Mouse (Mus musculus) heart, adult 9 months (tissue): ENCODE measurements around the gene Gm49601.

Experiments
- DNase-seq, 2 experiments: peaks; one replicate each; pipeline ENCODE4 v3.0.0; 2022; ENCODE audit warnings: low spot score in 2 of 2

Gene Gm49601

DNA sequence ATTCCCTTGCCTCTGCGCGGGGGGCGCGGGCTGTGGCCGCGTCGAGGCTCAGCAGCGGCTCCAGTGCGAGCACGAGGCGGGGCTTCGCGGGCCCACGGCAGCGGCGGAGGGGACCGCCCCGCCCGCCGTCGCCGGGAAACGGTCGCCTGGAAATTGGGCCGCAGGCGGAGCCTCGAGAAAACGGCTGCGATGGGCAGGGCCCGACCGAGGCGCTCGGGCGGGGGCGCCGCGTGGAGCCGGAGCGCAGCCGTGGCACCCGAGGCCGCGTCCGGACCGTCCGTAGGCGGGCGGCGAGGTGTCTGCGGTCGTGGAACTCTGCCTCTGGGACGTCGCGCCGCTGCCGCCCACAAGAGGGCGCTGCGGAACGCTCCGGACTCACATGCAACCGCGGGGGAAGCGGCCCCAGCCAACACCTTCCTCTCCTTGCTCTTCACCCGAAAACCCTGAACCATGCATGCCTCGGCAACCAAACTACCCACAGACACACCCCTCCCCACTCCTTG, at the start of gene Gm49601:
Gm49601 (minus strand) TSS at position 52 of the 503 bp plus-strand sequence.
- DNase-seq, result peak; percentile 70 to 84

DNA sequence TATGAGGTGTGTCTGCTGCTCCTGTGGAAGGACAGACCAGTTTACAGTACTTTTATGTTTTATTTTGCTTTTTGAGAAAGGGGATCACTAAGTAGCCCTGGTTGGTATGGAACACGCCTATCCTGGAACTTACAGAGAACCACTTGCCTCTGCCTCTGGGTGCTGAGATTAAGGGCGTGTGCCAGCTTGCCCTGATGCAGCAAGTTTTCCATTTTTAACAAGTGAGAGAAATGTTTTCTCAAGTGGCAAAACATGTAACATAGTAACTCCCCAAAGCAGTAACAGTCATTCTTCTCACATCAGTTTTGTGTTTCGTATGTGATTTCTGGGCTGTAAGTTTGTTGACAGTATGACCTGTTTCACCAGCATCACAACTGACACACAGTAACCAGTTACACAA, 46.8 kb upstream of the Gm49601 start:
- DNase-seq, result no peak

DNA sequence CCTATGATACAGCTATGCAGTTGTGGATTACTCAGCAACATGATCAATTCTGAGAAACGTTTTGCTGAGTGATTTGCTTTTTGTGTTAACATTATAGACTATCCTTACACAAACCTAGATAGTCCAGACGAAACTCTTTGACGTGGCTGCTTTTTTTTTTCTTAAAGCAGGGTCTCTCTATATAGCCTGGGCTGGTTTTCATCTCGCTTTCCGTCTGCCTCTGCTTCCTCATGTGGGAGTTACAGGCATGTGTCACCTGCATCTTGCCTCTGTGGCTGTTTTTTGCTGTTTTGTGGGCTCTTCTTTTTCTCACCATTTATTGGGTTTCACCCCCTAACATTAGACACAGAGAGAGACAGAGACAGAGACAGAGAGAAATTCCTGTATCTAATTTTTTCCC, 45.8 kb upstream of the Gm49601 start:
- no peak for DNase-seq

DNA sequence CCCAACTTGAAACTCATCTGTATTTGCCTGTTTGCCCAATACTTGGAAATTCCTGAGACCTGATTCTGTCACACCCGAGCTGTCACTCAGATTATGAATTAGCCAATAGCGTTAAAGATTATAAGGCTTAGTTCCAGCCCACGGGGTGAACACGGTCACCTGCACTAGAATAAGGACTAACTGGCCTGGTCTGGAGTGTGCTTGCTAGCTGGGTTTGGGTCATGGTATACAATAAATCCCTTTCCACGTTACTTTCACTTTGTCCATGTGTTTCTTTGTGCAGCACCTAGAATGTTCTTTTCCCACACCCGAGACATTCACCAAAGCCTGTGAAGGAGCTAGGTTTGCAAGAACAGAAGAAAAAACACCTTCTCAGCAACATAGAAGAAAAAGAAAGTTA, 43.7 kb upstream of the Gm49601 start:
- no peak for DNase-seq

DNA sequence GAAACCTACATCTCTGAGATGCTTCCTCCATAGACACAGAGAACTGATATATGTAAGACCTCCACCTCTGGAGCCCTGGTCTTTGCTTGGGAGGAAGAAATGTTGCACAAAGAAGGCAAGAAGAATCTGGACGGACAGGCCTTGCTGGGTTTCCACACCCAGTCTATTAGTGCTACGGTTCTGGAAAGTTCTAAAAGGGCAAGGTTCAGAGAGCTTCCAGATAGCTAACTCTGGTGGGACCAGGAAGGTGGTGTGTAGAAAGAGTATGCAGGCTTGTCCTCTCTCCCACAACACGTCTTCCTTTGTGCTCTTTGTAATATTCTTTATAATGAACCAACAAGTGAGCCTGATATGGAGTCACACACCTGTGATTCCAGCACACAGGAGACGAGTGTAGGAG, 32.4 kb upstream of the Gm49601 start:
- DNase-seq, result no peak

DNA sequence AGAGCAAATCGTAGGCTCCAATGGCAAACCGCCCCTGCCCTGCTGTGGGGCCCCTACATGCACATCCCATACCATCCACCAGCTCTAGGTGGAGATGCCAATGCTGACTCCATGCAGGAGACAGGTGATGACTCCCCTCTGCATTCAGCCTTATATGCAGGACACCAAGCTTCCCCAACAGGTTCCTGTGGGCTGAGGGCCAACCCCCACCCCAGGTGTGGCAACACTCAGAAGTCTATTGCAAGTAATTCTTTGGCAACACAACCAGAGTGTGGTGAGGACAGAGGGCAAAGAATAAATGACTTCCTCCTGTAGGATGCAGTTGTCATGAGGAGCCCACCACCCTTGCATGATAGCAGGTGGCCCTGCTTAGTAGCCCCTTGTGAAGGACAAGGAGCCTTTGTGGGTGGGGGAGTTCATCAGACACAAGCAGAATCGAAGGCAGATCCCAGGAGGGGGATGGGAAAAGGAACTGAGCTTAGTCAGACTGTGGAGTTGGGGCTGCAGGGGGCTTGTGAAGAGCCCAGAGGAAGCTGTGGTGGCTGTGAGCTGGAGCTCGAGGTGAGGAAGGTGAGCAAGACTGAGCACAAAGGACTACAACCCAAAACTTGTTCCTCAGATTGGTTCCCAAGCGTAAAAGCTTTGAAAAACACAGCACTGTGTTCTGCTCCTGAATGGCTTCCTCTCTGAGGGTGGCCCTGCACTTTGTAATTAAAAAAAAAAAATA, 29.3 kb upstream of the Gm49601 start:
- DNase-seq, result no peak

DNA sequence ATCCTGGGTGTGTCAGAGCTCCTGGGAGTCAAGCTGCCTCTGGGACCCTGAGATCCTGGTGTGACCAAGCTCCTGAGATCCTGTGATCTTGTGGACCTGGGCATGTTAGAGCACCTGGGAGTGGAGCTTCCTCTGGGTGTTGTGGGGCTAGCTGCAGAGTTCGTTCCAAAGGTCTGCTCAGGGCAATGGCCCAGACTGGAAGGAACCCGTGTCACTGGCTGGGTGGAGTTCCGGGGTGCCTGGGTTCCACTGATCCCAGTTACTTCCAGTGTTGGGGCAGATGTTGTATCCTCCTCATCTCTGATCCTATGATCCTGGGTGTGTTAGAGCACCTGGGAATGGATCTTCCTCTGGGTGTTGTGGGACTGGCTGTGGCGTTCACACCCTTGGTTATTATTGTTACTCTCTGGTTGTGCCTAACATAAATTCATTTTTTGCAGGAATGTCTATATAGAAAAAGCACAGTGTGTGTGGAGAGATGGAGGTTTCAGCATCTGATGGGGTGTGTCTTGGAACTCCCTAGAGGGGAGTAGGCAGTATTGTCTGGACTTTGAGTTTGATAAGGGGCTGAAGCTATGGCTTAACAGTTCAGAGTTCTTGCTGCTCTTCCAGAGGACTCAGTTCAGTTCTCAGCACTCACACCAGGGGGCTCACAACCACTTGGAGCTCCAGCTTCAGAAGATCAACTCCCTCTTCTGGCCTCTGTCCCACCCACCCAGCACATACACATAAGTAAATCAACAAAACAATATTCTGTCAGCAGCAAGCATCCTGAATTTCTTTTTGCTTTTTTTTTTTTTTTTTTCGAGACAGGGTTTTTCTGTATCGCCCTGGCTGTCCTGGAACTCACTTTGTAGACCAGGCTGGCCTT, 27.3 kb upstream of the Gm49601 start:
- DNase-seq, result no peak

DNA sequence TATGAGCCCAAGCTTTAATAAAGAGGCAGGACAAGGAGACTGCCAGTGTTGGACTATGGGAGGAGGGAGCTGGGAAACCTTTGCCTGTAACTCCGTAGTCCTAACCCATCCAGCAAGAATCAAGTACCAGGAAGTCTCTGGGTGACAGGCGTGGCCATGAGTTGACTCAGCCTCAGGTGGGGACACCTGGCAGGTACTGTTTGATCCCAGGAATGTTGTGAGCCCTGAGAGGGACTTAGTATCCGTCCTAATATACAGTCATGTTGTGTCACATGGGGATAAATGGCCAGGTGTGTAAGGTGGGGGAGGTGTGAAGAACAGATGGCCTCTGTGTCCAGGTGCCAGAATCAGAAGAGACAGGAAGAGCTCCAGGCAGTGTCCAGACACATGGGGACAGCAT, 22.9 kb upstream of the Gm49601 start:
- DNase-seq, result no peak

DNA sequence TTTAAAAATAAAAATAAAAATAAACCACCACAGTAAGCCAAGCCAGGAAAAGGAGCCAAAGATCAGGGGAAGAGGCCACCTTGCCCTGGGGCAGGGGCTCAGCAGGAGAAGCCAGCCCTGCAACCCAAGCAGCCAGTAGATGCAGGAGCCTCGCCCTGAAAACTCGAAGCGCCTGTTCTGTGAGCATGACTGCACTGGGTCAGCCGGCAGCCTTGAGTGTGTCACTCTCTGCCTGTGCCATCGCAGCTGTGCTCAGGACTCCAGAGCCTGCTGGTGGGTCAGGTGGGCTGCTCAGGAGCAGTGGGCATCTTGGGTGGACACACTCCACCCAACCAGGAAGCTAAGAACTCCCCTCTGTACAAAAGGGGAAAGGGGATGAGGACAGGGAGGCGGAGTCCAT, 19.1 kb upstream of the Gm49601 start:
- no peak for DNase-seq

DNA sequence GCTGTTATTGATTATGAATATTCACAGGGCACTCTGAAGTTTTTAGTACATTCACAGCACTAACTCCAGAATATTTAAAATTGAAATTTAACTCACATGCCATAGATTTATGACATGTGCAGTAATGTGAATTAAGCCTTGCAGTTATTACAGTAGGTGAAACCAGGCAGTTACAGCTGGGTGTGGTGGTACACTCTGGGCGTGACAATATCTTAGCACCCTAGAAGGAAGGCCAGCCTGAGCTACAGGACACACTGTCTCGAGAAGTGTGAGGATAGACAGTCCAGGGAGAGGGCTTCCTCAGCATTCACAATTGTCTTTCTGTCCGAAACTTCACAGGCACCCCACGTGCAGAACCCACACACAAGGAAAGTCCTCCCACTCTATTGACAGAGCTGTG, 18.3 kb upstream of the Gm49601 start:
- DNase-seq, result no peak

DNA sequence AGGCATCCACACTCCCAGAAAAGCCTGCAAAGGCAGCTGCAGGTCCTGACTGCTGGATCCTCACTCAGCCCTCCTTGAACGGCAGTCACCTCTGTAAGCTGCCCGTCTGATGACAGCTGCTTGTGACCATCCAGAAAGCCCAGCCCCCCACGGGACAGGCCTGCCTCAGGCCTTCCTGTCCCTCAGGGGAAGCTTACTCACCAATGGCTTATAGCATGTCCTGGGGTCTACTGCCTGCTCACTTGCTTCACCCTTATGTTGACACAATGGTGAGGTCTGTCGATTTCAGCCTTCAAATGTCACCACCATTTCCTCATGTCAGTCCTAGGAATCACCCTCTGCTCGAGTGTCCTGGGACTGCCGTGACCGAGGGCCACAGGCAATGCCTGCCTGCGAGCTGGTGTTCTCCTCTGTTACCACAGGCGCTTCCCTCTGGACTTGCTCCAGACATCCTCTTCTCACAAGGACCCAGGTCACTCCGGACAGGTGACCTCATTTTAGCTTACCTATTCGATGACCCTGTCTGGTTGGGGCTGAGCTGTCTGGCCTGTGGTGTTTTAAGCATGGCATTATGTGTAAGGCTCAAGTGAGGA, 17.3 kb upstream of the Gm49601 start:
- no peak for DNase-seq

DNA sequence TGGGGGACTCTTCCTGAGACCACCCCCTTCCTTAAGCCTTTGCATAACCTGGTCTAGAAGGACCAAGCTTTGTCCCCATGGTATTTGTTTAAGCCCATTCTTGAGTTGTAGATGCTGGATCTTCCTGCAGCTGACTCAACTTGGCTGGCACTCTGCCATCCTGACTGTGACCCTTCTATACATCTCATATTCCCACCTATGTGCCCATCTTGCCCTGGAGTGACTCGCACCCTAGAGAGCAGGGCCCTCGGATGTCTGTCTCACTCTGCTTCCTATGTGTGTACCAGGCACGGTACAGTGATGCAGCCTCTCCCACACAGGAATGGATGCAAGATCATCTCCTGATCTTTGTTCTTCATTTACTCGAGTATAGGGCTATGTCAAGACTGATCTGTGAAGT, 16.7 kb upstream of the Gm49601 start:
- DNase-seq, result no peak

DNA sequence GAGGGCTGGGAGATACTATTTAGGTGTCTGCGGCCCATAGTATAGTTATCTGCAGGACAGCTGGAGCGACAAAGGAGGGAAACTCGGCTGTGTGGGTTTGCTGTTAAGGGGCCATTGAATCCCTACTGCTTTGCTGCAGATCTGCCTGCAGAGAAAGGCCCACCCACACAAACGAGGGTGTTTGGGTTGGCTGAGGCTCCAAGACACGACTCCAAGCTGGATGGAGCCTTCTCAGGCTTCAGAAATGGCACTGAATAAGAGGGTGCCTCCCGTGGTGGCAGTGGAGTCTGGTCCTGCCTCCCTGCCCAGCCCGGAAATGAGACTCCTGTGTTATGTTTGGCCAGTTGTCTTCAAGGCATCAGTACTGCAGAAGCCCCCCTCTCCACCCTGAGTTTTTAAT, 16.1 kb upstream of the Gm49601 start:
- no peak for DNase-seq

DNA sequence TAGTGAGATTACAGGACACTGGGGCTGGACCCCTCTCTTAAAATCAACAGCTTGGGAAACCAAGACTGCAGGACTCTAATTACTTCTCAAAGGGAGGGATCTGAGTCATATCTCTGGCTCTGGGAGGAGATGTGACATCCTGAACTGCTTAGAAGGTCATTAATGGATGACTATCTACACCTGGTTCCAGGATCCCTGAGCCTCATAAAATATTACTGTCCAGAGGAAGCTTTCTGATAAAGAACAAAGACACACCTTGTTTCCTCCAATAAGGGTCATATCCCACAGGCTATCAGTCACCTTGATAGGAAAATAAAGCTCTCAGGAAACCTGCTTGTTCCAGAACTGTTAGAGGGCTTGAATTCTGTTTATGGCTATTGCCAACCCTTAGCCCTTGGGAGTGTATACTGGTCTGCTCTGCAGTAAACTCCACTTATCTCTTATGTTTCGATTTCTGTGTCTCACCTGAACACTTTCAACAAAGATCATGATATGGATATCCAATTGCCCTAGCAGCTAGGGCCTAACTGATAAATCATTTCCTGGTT, 13.2 kb upstream of the Gm49601 start:
- no peak for DNase-seq

DNA sequence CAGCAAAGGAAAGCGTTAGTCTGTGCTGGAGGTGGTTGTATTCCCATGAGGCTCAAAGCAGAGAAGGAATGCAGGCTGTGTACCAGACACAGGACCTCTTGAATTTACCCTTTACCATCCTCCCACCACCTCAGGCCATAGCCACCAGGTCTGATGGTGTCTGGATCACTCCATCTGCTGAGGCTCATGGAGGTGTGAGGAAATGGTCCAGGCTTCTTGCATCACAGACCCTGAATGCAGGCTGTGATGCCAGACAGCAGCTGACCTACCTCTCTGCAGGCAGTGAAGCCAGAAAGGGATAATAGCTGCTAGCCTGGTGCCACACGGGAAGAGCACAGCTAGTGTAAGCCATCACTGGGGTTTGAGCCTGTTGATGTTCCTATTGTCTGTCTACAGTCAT, 12.2 kb upstream of the Gm49601 start:
- no peak for DNase-seq

DNA sequence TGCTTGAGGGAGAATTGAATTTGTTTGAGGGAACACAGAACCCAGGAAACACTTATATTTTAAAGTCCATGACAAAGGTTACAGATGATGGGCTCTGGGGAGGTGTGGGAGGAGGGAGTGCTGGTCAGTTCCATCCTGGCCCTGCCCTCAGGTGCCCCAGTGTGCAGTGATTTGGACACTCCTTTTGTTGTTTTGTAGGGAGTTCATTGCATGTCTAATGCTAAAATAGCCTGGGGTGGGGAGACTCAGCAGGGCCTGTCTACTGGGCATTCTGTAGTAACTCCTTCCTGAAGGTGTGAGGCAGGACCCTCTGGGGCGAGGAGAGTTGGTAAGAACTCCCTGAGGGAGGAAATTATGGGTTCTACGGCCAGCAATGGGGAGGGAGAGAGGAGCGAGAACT, 10.6 kb upstream of the Gm49601 start:
- no peak for DNase-seq

DNA sequence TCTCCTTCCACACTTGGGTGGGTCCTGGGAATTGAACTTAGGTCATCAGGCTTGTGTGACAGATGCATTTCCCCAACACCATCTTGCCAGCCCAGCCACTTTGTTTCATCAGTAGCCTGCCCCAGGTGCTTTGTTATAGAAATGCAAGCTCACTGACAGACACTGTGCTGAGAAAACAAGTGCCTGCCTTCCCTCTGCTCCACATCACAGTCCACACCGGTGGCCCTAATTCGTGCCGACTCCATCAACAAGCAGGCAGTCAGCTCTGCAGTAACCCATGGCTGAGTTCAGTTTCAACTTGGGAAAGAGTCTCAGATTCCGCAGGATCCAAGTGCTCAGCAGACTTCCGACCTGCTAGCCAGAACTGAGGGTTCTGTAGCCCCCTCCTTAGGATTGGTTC, 10.2 kb upstream of the Gm49601 start:
- no peak for DNase-seq

DNA sequence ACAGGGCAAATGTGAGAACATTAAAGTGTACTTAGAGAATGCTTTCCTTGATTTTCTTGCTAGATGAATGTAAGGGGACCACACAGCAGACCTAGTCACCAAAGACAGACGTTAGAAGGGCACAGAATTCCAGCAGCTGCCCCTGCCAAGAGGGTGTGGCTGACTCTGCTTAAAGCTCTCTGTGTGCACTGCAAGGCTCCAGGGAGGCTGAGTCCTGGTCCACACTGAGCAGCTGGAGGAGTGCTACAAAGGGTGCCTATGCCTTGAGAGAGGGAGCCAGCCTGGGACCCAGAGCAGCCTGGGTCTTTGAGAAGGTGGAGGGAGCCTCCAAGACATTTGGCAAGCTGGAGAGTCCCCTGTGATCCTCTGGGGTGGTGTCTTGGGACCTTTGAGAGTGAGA, 7.1 kb upstream of the Gm49601 start:
- DNase-seq, result no peak

DNA sequence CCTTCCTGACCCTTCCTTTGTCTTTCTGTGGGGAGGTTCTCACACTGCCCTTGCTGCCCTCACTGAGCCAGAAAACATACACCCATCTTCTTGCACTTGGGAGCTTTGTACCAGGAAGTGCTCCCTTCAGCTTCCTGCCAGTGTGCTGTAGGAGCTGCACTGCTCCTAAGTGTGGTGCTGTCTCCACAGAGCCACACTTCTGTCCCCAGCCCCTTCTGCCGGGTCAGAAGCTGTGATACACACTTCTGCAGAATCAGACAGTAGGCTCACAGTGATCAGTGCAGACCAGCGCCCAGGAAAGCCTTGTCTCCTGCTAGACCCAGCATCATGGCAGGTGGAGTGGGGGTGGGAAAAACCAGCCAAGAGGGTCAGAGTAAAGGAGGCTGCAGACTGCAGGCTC, 6.6 kb upstream of the Gm49601 start:
- DNase-seq, result no peak

DNA sequence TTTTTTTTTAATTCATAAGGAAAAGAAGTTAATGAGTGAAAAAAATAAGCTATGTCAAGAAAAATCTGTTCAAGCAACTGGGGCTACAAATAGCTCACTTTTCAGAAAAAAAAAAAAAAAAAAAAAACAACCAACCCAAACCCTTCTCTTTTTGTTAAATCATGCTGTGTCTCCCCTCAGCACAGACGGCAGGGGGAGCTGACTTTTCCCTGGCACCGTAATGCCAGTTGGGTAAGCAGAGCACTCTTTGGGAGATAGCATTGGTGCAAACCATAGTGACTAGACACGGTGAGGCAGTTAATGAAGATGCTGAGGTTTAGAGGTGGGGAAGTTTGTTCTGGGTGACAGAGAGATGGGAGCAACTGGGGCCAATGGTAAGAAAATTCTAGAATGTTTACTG, 5.8 kb upstream of the Gm49601 start:
- no peak for DNase-seq

DNA sequence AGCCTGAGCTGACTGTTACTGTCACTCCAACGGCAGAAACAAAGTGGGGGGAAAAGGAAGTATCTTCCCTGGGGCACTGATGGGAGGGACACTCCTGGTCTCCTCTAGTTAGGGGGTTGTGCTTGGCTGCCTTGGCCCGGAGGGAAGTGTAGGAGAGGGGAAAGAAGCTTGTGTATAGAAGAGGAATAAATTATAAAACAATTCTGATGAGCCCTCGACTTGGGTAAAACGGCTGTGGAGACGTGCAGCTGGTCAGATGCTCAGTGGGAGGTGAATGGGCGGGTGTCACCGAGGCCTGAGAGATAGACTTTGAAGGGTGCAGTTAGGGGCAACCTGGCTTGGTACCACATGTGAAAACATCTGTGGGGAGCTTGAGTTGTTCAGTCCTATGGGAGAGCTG, 4.9 kb upstream of the Gm49601 start:
- DNase-seq, result no peak

DNA sequence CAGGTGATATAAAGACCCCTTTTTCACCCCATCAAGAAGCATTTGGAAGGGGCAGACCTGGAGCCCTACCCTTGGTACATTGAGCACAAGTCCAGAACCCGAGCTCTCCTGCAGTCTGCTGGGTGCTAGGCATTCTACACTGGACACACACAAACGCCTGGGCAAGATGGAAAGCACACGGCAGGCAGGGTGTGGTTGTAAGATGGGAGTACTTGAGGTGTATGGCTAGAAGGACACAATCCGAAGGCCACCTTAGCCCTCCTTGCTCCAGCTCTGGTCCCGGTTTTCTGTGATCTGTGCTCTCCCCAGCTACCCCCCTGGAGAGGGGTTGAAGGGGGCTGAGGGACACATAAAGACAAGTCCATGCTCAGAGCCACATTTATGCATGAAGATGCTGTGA, 4.1 kb upstream of the Gm49601 start:
- no peak for DNase-seq
